Mouse (Mus musculus): ENCODE results near the gene Nanos2.

- TF ChIP-seq CTCF (IDR thresholded peaks at IDR 0.05; ENCODE audit: low read depth) (peak; percentile 79), EP300 (IDR thresholded peaks at IDR 0.05; ENCODE audit: low read depth) (no peak)
Measured at GRCm38 (mm10) chr7:19029084-19029653, 42.0 kb downstream of the Nanos2 start.
